Mouse (Mus musculus) layer of hippocampus, adult 2 months (tissue): Measurements from ENCODE around the gene Samd11. TPM values are rescaled to one million over a fixed set of nuclear protein-coding genes. Genes with fewer than 3 reads are reported as not detected.

Experiments used
- DNase-seq, 2 experiments: peaks; one replicate each; pipeline ENCODE4 v3.0.0; 2022; ENCODE audit warnings: low spot score in 2 of 2
- H3K27ac ChIP-seq: fragments of 200-600 bp; 2 replicates; pipeline ENCODE4 v1.8.1; 2022
- H3K4me3 ChIP-seq: fragments of 200-600 bp; 2 replicates; pipeline ENCODE4 v1.8.1; 2022; ENCODE audit warnings: mild to moderate bottlenecking
- CTCF ChIP-seq: fragments of 200-600 bp; conservative IDR thresholded peaks from 2 replicates; pipeline ENCODE4 v1.8.1; 2022; ENCODE audit warnings: antibody characterized with exemption, mild to moderate bottlenecking, moderate library complexity
- total RNA-seq, 2 experiments: library from RNA; stranded (reverse); gene quantifications; 2 replicates each; pipeline ENCODE4 v1.2.3; 2021

The Samd11 gene
- total RNA-seq, 2 experiments from 2014 or later, result 4.8 to 5.4 TPM

- no peak for DNase-seq
- peak overlapping the region; percentile 73 for H3K4me3 ChIP-seq
- peak overlapping the region; percentile 95 for H3K27ac ChIP-seq
- TF ChIP-seq CTCF, result no peak
These were observed 21.4 kb downstream of the Samd11 start for GRCm38 (mm10) chr4:156234021-156234501.

- no peak overlapping the region for H3K27ac ChIP-seq
- no peak for TF ChIP-seq CTCF
- H3K4me3 ChIP-seq, result no peak overlapping the region
- DNase-seq, result peak in 1 of 2 experiments; percentile 58
These were observed 26.9 kb downstream of the Samd11 start for GRCm38 (mm10) chr4:156228393-156229024.

GRCm38 (mm10) chr4:156227752-156228392, 27.6 kb downstream of the Samd11 start:
- DNase-seq, result no peak

GRCm38 (mm10) chr4:156224276-156224675, 31.2 kb downstream of the Samd11 start:
- no peak for TF ChIP-seq CTCF

More at GRCm38 (mm10) chr4:156227752-156228392, 27.6 kb downstream of the Samd11 start:
- TF ChIP-seq CTCF, result no peak
- no peak overlapping the region for H3K27ac ChIP-seq
- H3K4me3 ChIP-seq, result no peak overlapping the region

GRCm38 (mm10) chr4:156219936-156220335, 35.5 kb downstream of the Samd11 start:
- TF ChIP-seq CTCF, result no peak
- Histone ChIP-seq H3K27ac (no peak overlapping the region), H3K4me3 (no peak overlapping the region)
- no peak for DNase-seq

More at GRCm38 (mm10) chr4:156224276-156224675, 31.2 kb downstream of the Samd11 start:
- H3K27ac ChIP-seq, result no peak overlapping the region
- H3K4me3 ChIP-seq, result no peak overlapping the region
- no peak for DNase-seq

- H3K4me3 ChIP-seq, result no peak overlapping the region
- DNase-seq, result no peak
- H3K27ac ChIP-seq, result no peak overlapping the region
- TF ChIP-seq CTCF, result no peak
These were observed 37.6 kb downstream of the Samd11 start for GRCm38 (mm10) chr4:156217838-156218237.

GRCm38 (mm10) chr4:156217022-156217669, 38.3 kb downstream of the Samd11 start:
- Histone ChIP-seq H3K27ac (no peak overlapping the region), H3K4me3 (no peak overlapping the region)
- TF ChIP-seq CTCF, result no peak
- no peak for DNase-seq

GRCm38 (mm10) chr4:156216196-156216595, 39.3 kb downstream of the Samd11 start:
- no peak overlapping the region for H3K27ac ChIP-seq
- DNase-seq, result no peak
- H3K4me3 ChIP-seq, result no peak overlapping the region
- no peak for TF ChIP-seq CTCF

GRCm38 (mm10) chr4:156215649-156216048, 39.8 kb downstream of the Samd11 start, which contains the start of gene Perm1:
Perm1 (plus strand) TSS chr4:156215868.
- no peak for TF ChIP-seq CTCF
- no peak within 1 kb of the TSS for H3K4me3 ChIP-seq
- no peak for DNase-seq
- H3K27ac ChIP-seq, result no peak within 1 kb of the TSS

GRCm38 (mm10) chr4:156213134-156213533, 42.3 kb downstream of the Samd11 start:
- H3K4me3 ChIP-seq, result no peak overlapping the region
- no peak overlapping the region for H3K27ac ChIP-seq
- no peak for TF ChIP-seq CTCF
- no peak for DNase-seq

GRCm38 (mm10) chr4:156209963-156210635, 45.4 kb downstream of the Samd11 start:
- no peak overlapping the region for H3K4me3 ChIP-seq
- no peak for DNase-seq
- H3K27ac ChIP-seq, result no peak overlapping the region
- TF ChIP-seq CTCF, result no peak

- no peak overlapping the region for H3K27ac ChIP-seq
- no peak for DNase-seq
- no peak for TF ChIP-seq CTCF
- no peak overlapping the region for H3K4me3 ChIP-seq
These were observed 46.6 kb downstream of the Samd11 start for GRCm38 (mm10) chr4:156208872-156209271.
